Mouse (Mus musculus): Measurements from ENCODE around the gene Trmt61a.

- TF ChIP-seq CTCF (IDR thresholded peaks at IDR 0.05; ENCODE audit: insufficient read depth, low read length), result peak; percentile 80
- TF ChIP-seq POLR2A (IDR thresholded peaks at IDR 0.05; ENCODE audit: borderline replicate concordance, extremely low read depth, low read depth, low read length), result no peak
These were observed 54.2 kb downstream of the Trmt61a start for GRCm38 (mm10) chr12:111731822-111732807.

Measured in lung, adult 2 months (tissue).